Mouse (Mus musculus): ENCODE data around the gene Inhbe.
"Not testable (repeated sequence)": the region's sequence is repeated elsewhere in the genome, so short reads cannot be mapped to it uniquely, and the experiment has no call there.

Gene Inhbe

DNA sequence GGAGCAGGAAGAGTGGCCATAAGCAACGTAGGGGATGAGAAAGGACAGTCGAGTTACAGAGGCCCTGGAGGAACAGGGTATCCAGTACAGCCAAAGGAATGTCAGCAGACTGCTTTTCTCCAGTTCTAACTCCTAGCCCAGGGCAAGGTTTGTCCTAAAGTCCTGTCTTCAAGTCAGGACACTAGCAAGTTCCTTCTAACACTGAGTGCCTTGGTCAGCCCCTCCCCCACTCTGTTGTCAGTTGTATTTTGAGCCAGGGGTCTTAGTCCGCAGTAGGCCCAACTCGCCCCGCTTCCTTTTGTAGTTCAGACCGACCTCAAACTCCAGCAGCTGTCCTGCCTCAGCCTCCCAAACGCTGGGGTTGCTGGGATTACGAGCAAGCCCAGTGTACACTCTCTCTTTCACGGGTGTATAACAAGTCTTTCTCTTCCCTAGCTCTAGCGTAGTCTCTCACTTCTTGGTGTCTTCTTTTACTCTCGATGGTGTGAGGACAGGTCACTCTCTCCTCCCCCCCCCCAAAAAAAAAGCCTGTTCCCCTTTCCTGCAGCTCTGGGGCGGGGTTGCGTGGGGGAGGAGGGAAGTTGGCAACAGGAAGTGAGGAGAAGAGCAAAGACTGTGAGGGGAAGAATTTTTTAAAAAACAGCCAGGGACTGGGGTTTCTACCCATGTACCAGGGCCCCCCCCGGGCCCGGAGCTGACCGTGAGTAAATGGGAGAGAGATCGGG is 30.9 kb downstream of the Inhbe start:
- DNase-seq (ENCODE audit: extremely low read depth, low read depth) = peak; percentile 58

DNA sequence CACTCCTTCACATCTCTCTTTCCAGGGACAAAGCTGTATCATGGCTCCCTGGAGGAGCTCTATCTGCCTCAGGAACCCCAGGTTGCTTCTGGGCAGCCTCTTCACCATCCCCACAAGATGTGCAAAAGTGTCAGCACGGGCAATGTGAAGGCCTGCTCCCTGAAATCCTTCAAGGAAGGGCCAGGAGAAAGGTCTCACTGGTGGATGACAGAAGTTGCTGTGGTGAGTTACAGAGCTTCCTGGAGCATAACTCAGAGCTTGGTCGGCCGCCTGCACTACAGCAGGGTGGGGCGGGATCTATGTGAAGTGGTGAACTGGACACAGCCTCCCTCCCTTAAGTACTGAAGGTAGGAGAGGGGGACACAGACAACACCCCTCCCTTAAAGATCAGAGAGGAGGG is 31.5 kb downstream of the Inhbe start:
- DNase-seq (ENCODE audit: extremely low read depth, low read depth) = no peak

DNA sequence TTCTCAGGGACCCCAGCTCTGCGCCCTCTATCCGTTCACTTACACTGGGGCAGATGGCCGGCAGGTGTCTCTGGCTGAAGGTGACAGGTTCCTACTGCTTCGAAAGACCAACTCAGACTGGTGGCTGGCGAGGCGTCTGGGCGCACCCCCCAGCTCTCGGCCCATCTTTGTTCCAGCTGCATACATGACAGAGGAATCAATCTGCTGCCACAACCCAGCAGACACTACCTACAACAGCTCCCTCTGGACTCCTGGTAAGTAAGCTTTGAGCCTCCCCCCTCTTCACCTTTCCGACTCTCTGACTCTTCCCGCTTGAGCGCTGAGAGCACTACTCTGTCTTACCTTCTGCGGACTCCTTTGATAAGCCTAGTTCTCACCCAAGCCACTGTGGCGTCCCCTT is 32.0 kb downstream of the Inhbe start:
- no peak for DNase-seq (ENCODE audit: extremely low read depth, low read depth)

DNA sequence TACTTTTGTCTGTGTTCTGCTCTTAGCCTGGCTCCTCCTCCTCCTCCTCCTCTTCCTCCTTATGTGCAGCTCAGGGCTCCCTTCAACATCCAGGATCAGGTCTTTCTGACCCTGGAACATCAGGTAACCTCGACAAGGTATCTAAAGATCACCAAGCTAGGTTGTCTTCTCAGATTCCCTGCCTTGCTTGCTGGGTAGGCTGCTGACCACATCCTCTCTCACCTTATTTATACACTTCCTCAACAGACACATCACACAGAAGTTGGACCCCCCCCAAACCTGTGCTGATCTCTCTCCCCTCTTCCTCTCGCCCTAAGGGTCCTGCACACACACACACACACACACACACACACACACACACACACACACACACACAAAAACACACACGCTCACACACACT is 32.6 kb downstream of the Inhbe start, which contains the start of gene Arhgap9:
Arhgap9 (plus strand) TSS at position 344 of the 400 bp plus-strand sequence.
- DNase-seq (ENCODE audit: extremely low read depth, low read depth) = no peak

DNA sequence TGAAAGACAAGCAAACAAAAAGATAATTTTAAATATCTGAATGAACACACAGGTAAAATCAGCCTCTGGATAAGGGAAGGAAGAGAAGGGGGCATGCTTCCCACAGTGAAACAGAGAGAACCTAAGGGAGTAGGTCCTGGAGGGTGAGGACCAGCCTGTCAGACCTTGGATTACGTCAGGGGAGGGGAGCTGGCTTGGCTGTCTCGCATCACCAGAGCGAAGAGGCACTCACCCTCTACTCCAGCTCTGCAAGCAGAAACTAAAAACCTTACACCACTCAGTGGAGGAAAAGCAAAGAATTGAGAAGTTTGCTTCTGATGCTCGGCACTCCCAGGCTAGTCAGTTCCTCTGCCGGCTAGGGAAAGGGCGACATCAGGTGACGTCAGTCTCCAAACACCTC is 34.2 kb downstream of the Inhbe start:
- DNase-seq (ENCODE audit: extremely low read depth, low read depth) = no peak

DNA sequence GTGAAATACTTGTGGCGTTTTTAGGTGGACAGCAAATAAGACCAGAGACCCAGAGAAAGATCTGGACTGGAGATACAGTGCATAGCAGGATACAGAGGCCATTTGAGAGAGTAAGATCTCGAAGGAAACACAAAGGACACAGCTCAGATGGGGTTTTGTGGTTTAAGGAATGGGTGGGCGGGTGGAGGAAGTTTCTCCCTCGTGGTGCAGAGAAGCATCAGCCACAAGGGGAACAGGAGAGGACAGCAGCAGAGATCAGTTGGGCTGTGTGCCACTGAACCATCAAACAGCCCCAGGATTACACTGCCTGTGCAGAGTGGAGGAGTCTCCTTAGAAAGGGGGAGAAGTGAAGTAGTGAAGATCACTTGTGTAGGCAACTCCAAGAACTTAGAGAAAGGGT is 36.2 kb downstream of the Inhbe start:
- DNase-seq (ENCODE audit: extremely low read depth, low read depth) = no peak

DNA sequence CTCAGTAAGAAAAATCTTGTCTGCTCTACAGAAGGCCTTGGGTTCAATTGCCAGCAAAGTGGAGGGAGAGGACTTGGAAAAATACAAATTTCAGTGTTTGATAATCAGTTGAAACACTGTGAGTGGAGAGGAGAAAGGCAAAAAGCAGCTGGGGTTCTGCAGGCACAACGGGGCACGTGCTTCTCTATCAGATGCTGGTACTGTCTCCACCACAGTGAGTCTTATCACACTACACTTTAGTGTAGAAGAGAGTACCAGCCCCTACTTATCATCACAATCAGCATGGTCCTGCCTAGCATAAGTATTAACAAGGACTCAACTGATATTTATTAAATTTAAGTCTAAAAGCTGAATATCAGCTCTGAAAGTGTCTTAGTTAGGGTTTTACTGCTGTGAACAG is 36.9 kb downstream of the Inhbe start:
- DNase-seq (ENCODE audit: extremely low read depth, low read depth) = no peak

DNA sequence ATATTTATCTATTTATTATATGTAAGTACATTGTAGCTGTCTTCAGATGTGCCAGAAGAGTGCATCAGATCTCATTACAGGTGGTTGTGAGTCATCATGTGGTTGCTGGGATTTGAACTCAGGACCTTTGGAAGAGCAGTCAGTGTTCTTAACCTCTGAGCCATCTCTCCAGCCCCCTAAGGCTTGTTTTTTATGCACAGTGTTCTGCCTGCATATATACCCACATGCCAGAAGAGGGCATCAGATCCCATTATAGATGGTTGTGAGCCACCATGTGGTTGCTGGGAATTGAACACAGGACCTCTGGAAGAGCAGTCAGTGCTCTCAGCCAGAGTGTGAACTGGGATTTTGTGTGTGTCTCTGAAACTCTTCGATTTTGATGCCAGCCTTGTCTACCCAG is 39.3 kb downstream of the Inhbe start:
- DNase-seq (ENCODE audit: extremely low read depth, low read depth) = not testable (repeated sequence)

DNA sequence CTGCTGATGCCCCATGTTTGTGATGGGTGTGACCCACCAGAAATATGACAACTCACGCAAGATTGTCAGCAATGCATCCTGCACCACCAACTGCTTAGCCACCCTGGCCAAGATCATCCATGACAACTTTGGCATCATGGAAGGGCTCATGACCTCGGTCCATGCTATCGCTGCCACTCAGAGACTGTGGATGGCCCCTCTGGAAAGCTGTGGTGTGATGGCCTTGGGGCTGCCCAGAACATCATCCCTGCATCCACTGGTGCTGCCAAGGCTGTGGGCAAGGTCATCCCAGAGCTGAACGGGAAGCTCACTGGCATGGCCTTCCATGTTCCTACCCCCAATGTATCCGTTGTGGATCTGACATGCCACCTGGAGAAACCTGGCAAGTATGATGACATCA is 40.7 kb downstream of the Inhbe start:
- DNase-seq (ENCODE audit: extremely low read depth, low read depth) = not testable (repeated sequence)

DNA sequence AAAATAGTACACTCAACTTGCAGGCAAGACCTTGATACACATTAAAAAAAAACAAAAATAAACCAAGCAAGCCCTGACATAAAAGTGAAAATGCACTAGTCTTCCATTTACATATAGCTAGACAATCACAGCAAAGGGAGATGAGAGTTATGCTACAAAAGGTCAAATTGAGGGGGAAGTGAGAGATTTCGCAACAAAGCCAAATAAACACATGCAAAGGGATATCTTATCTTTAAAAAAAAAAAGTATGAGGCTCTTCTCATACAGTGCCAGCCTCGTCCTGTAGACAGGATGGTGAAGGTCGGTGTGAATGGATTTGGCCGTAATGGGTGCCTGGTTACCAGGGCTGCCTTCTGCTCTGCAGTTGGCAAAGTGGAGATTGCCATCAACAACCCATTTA is 41.4 kb downstream of the Inhbe start:
- no peak for DNase-seq (ENCODE audit: extremely low read depth, low read depth)

DNA sequence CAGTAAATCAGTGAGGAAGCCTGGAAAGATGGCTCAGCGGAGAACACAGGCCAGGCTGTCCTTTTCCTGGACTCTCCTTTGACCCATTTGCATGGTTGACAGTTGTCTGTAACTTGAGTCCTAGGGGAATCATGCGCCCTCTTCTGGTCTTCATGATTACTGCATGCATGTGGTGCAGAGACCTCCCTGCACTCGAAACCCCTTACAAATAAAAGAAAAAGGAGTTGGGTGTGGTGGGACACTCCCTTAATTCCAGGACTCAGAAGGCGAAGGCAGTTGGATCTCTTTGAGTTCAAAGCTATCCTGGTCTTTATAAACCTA is 41.9 kb downstream of the Inhbe start:
- DNase-seq (ENCODE audit: extremely low read depth, low read depth) = peak; percentile 79

DNA sequence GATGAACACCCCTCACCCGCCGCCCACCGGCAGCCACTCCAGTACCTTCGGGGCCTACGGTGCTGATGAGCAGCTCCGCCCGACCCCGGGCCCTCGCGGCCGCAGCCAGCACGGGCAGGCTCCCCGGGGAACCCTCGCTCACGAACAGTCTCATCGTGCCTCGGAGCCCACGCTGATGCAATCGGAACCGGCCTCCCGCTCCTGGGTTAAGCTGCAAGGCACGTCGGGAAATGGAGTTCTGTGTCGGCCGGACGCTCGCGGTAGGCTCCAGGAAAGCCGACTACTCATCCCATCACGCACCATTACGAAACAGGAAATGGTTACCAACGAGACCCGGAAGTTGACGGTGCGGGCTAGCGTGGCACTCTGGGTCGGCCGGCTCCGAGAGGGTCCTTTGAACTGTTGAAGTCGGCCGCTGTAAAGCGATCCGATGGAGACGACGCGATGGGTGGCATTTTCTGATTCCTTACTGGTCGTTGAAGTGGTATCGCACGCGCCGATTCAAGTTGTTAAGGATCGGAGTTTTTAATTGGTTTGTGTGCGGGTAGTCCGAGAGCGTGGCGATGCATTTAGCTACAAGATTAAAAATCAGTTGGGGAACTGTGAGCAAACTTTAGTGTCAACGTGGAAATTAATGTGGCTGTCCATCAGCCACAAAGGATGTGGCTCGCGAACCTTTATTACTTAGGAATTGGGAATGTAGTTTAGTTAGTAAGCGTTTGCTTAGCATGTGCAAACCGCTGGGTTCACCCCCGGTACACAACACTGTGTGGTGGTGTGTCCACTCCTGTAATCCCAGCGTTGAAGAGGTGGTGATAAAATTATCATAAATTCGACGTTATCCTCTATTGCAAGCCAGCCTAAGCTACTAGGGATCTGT is 42.5 kb downstream of the Inhbe start, which contains the start of gene Mars:
Mars (minus strand) TSS at position 311 of the 880 bp plus-strand sequence.
- DNase-seq (ENCODE audit: extremely low read depth, low read depth) = peak; percentile 91

DNA sequence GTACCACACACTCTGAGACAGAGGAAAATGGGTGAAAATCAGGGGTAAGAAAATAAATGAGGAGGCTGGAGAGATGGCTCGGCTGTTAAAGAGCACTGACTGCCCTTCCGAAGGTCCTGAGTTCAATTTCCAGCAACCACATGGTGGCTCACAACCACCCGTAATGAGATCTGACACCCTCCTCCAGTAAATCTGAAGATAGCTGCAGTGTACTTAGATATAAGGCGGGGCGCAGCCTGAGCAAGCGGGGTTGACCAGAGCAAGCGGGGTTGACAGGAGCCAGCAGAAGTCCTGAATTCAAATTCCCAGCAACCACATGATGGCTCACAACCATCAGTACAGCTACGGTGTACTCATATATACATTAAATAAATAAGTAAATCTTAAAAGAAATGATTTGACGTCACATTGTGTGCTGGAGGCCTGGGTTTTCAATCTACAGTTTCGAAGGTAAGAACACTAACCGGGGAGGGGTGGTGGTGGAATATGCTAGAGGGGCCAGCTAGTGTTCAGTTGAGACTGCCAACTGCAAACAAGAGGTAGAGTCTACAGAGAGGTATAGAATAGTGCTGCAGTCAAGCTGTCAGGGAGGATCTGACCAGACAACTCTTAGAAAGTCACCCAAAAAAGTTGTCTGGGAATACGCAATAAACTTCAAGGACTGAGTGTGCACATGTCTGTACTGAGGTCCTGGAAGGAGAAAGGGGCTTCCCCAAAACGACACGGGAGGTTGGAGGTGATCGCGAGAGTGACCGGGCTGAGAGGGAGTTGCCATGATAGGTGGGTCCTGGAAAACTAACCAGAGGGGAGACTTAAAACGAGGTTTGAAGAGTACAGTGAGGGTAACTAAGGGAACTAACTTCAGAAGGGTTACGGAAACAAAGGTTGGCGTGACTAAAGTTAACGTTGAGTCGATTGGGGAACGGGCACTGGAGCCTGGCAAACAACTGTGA is 43.4 kb downstream of the Inhbe start:
- DNase-seq (ENCODE audit: extremely low read depth, low read depth) = no peak

DNA sequence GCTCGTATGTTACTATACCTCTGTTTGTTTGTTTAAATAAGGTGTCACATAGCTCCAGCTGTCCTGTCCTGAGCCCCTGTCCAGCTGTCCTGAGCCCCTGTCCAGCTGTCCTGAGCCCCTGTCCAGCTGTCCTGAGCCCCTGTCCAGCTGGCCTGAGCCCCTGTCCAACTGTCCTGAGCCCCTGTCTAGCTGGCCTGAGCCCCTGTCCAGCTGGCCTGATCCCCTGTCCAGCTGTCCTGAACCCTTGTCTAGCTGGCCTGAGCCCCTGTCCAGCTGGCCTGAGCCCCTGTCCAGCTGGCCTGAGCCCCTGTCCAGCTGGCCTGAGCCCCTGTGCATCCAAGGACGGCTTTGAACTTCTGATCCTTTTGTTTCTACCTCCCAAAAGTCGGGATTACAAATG is 45.0 kb downstream of the Inhbe start:
- not testable (repeated sequence) for DNase-seq (ENCODE audit: extremely low read depth, low read depth)

DNA sequence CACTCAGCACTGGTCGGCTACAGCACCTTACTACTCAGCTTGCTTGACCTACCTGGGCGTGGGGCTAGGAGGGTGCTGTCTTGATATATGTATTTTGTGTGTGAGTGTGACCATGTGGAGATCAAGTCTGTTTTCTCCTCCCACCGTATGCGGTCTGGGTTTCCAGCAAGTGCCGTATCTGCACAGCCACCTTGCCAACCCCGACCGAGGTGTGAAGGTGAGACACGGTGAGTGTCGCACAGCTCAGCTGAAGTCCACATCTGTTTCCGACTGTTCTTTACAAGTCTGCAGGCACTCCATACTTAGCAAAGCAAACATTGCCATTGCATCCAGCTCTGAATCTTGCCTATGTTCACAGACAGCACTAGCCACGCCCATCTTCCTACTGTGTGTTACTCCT is 51.1 kb downstream of the Inhbe start:
- DNase-seq (ENCODE audit: extremely low read depth, low read depth) = no peak

DNA sequence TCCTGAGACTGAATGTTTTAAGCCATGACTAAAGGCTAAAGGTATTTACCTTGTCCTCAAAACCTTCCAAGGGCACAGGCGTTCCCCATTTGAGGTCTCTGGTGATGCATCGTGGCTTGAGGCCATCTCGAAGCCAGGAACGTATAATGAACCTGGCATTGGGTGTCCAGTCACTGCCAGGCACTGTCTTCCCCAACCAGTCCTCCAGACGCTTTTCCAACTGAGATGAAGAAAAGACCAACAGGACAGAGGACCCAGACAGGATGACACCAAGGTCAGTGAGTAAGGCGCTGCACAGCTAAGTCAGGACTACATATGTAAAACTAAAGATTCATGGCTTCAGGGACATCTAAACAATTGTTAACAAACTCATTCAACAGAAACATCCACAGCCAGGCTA is 53.9 kb downstream of the Inhbe start:
- DNase-seq (ENCODE audit: extremely low read depth, low read depth) = no peak
